Mouse (Mus musculus) testis, postnatal 10 days (tissue): ENCODE measurements around the gene Trmt5.

Experiments
- DNase-seq: peaks from one replicate; pipeline ENCODE4 v3.0.0; 2021; ENCODE audit warnings: low spot score

Gene Trmt5

DNA sequence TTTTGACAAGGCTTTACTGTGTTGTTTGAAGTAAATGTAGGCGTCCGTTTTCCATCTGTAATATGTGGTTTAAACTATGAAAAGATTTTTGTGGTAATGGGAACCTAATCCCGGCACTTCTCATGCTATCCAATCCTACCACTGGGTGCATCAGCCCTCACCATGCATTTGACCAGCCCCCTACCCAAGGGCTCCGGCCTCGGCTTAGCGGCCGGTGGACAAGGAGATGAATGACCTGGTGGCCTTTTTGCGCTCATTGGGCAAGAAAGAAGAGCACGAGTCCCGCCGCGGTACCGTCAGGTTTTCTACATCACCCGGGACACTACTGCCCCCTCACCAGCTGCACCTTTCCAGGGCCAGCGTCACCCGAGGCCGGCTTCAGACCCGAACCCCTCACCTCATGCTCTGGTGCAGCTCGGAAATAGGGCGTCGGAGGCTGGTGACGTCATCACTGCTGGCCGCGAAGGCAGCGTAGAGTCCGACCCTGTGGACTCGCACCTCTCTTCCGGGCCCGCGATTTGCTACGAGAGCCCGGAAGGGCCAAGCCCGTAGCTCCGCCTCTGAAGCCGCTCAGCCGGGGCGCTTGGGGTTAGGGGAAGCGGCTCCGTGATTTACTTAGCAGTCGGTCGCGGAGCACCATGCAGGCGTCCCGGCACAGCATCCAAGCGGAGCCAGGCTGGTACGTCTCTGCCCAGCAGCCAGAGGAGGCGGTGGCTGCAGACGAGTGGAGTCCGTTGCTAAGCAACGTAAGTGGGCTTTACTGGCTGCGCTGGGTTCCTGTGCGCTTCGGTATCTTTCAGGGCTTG lies at the start of gene Trmt5, which contains the start of gene Slc38a6:
Gene Trmt5, minus strand, starts transcription at position 424 of the 806 bp plus-strand sequence.
Gene Slc38a6, plus strand, starts transcription at position 493 of the 806 bp plus-strand sequence.
- DNase-seq, result peak; percentile 93

DNA sequence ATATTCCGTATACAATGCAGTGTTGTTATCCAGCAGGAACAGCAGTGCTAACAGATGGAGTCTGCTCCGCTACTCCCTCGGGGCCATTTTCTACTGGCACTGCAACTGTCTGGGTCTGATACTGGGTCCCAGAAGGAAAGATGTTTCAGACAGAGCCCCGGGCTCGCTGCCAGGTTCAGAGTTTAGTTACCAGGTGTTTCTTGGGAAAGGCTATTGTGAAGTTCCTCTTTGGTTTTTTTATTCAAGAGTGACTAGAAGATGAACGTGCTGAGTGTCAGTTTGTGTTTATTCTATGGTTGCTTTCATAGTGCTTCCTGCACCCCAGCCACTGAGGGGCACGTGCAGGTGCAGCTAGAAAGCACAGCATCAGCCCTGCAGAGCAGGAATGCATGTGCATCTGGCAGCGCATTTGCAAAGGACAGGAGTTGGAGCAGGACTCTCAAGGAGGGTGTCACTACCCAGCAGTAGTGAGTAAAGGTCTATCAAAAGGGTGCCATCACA lies 47.6 kb upstream of the Trmt5 start:
- no peak for DNase-seq

DNA sequence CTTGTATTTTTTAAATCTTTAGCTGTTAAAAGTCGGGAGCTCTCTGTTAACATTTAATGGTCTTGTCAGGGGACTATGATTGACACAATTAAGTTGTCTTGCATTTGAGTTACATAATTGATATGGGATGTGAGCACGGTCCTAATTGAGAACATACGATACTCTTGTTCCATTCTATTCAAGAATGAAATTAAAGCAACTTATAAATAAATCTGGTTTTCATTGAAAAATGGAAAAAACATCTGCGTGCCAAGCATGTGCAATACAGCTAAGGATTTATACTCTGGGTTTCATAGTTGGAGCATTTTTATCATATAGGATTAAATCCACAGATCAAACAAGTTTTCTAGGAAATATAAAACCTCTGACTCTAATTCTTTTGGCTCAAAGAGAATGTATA lies 46.2 kb upstream of the Trmt5 start:
- no peak for DNase-seq

DNA sequence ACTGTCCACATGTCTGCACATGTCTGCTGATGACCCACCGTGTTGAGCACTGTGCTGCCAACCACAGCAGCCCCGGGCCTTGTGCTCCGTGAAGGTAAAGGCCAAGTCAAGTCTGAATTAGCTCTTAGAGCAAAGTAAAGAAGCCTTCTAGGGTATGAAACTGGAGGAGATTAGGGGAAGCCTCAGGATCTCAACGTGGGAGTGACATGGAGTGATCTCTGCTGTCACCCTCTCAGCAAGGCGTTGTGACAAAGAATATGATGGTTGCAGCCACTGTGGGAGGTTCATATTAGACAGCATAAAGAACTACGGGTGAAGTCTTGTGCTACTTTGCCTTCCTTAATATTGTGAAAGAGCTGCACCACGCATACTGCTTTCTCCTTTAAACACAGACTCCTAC lies 43.7 kb upstream of the Trmt5 start:
- no peak for DNase-seq

DNA sequence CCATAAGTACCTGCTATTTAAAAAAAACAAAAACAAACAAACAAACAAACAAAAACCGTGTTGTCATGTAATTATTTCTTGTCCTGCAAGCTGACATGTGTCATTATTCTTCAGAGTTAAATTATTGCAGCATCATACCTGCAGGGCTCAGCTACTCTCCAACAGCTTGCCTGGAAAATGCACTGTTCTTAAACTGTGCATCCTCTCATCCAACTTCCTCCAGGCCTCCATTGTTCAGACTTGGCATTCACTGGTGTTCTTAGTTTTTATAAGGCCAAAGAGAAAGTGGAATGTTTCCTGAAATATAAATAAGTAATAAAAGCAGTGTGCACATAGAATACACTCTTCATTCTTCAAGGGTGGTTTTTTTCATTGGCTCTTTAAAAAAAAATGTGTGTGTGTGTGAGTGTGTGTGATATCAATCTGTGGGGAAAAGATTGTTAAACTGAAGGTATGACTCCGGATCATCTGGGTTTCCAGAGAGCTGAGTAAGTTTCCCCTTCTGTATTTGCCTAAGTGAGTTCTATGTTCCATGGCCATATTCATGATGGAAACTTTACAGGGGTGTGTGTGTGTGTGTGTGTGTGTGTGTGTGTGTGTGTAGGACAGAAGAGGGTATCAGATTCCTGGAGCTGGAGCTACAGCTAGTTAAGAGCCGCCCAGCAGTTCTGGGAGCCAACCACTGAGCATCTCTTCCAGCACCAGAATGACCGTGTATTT lies 42.1 kb upstream of the Trmt5 start:
- DNase-seq, result no peak

DNA sequence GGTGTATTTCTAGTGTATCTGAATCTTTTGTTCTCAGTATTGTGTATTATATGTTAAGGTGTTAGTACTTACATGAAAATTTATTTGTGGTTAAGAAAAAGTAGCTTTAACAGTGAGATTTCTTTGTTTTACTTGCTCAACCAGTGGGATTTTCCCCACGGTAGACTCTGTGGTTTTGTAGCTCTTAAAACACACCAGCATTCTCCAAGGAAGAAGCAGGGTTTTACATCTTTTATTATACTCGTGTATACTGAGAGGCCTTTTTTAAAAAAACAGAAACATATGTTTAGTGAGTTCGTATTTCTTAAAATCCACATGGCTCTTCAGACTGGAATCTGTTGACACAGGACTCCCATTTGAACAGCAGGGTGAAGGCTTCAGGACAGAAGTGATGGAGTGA lies 40.9 kb upstream of the Trmt5 start:
- DNase-seq, result no peak

DNA sequence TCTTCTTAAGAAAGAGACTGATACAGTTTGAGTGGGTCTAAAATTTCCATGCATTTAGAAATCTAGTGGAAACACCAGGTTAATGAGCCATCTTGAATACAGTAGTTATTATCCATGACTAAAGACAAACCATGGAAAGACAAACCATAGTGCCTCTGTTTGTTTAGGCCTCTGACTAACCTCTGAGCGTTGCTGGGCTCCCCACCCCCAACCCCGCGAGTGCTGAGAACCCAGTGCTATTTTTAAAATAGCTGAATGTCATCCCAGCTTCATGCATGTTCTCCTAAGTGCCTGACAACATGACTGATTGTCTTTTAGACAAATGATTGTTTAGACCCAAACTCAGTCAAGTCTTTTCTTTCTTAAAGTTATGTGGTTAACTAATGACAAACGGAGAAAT lies 39.1 kb upstream of the Trmt5 start:
- no peak for DNase-seq

DNA sequence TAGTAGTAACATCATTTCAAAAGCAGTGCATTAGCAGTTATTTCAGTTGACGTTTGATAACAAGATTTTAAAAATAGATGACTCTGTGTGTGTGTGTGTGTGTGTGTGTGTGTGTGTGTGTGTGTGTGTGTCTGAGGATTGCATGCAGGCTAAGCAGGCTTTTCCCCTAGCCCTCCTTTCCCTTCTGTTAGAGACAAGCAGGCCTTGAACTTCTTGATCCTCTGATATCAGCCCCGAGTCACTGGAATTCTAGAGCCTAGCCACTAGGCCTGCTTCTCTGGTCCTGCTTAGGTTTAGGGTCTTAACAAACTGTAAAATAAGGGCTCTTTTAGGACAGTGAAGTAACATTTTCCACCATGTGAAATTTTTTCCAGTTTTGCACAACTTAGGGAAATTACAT lies 38.7 kb upstream of the Trmt5 start:
- no peak for DNase-seq

DNA sequence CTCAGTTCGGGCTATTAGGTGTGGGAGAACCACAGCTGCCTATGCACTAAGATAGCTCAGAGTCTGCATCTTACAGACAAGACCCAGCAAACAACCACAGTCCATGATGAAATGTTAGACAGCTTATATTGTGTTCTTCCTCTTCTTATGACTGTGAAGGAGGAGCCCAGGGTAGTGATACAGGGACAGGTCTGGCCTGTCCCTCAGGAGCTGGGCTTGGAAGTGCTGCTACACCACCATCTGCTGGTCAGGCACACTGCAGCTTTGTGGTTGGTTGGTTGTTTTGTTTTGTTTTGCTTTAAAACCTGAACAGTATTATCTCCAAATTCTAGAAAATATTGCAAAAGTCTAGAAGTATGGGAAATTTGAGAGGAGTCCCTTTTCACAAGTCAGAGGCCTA lies 38.2 kb upstream of the Trmt5 start:
- no peak for DNase-seq

DNA sequence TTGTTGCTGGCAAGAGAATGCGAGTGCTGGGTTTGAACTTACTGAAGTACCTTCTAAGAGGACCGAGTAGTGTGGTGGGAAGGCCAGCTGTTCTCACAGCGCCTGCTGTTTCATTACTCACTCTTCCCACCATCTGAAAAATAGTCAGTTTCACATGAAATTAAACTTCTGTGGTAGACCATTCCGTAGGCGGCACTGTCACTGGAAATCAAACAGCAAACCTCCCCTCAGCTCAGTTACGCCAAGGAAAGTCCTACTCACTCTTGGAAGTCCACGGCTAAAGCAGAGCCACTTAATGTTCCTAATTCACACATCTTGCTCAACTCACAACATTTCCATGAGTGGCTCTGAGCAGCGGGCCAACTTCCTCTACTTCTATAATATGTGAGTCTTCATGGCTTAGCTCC lies 37.7 kb upstream of the Trmt5 start:
- no peak for DNase-seq

DNA sequence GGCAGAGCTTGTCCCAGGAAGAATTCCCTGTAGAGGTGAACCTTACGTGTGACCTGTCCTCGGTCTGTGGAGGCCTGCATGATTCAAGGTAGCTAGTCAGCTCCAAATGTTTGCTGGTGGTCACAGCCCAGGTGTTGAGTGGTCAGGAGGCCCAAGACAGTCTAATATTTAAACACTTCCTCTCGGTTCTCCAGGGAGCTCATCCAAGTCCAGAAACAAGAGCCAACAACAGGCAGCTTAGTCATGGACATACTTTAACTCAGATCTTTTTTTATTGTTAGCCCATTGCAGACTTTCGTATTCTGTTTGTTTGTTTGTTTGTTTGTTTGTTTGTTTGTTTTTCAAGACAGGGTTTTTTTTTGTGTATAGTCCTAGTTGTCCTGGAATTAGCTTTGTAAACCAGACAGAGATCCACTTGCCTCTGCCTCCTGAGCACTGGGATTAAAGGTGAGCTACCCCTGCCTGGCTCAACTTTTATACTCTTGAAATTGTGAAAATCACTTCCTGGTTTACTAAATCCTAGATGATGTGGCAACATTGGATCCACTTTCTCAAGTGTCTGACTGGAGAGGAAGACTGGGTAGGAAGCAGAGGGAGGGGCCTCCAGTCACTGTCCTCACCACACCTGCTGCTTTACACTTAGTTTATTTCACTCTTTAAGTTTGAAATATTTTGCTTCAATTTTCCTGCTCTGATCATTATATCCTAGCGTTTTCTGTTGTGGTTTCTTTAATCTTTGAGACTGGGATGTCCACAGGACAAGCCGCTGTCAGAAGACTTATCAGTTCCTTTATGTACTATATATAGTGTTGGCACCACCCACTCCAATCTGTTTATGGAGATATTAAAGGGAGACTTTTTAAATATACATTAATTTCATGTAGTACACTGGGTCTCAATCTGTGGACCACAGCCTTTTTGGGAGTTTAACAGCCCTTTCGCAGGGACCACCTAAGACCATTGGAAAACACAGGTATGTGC lies 31.5 kb upstream of the Trmt5 start:
- DNase-seq, result no peak

DNA sequence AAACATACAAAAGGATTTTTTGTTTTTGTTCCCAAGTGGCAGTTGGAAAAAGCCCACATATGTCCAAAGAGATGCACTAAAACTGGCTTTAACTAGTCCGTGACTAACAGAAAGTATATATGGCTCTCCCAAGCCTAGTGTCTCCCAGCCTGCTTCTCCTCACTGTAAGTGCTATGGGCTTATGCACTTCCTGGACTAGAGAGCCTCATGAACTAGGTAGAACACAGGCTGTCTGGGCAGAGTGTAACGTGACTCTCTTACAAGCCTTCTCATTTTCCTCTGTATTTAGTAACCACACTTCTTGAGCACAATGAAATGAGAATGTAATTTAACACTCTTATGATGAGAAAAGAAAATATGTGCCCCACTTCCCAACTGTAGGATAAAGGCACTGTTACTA lies 22.2 kb upstream of the Trmt5 start:
- no peak for DNase-seq

DNA sequence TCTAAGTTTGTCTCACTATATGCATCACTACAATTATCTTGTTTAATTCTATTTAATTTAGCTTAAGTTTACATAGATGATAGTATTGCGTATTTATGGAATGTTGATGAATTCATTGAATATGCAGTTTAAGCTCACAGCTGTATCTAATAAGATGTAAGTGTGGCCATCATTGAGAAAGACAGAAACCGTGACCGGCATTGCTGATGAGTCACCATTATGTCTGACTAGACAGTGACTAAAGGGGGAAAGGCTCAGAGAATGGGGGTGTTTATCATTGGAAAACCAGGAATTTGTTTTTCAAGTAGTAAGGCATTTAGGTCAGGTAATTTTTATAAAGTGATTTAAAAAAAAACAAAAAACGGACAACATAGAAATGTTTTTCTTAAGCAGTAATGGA lies 21.2 kb upstream of the Trmt5 start:
- DNase-seq, result no peak

DNA sequence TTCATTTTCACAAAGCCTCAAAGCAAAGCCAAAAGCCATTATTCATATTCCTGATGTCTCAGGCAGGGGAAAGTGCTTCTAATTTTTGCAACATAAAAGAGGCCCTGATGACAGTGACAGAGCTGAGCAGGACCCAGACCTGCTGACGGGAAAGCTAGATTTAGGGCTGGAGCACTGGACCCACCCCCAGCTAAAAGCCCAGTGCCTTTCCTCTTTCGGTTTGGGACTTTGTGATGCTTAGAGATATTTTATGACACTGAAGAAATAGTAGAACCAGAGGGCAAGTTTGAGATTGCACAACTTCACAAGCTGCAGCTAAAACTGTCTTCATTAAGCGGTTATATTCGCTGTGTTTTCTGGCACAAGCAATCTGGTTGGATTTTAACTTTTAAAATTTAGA lies 18.1 kb upstream of the Trmt5 start:
- DNase-seq, result no peak

DNA sequence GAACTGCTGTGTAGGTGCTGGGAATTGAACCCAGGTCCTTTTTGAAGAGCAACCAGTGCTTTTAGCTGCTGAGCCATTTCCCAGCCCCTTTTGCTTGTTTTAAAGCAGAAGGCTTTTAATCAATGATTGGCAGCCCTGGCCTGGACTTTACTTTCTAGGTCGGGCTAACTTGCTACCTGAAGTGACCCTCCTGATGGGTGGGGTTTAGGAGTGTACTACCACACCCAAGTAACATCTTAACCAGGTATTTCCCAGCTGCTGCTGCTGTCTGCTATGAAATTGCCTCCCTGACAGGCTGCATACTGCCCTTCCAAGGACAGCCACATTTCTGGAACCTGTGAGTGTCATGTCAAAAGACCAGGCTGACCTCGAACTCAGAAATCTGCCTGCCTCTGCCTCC lies 14.0 kb upstream of the Trmt5 start:
- no peak for DNase-seq

DNA sequence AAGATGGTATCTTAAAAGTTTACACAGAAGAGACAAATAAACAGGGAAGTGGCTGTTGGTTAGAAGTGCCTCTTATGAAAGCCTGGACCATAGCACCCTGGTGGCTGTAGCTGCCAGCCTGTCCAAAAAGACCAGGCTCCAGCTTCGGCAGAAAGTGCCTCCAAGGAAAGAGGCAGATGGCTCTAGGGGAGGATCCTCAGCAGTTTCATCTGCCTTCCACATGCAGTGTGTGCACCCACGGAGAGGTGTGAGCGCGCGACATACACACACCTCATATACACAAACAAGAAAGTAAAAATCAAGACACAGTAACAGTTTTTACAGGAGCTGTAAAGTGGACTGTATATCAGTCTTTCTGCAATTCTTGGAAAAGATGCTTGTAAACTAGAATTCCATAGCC lies 12.1 kb upstream of the Trmt5 start:
- no peak for DNase-seq

DNA sequence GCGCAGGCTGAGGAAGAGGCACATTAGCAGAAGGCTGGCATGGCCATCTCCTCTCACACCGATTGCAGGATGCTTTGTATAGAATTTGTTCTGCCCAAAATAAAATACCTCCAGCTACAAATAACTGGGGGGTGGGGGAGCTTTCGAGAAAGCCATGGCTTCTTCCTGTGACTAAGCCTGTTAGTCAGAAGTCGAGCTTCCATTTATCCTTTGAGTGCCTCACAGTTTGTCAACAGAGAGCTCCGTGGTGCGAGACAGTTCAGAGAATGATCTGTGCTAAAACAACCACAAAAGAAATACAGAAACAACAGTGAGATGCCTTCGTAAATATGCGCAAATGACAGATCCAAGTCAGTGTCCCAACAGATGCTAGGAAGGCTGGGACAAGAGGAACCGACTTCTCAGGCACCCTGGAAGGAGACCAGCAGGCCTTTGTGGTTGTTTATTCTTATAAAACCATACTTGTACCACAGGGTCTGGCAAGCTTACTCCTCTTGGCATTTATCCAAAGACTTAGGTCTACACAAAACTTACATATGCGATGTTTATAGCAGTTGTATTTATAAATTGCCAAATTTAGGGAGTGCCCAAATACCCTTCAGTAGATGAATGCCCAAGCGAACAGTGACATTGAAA lies 9.1 kb upstream of the Trmt5 start:
- DNase-seq, result no peak

DNA sequence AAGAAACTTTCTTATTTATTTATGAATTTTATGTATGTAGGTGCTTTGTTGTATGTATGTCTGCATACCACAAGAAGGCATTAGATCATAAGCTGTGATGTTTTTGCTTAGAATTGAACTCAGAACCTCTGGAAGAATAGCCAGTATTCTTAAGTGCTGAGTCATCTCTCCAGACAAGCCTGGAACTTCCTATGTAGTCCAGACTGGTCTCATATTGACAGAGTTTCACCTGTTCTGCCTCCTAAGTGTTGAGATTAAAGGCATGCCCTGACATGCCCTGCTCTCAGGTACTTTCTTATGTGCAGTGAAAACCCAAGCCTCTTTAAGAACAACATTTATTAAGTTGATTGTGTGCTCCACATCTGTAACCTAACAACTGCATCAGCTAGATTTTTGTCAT lies 8.4 kb upstream of the Trmt5 start:
- DNase-seq, result no peak

DNA sequence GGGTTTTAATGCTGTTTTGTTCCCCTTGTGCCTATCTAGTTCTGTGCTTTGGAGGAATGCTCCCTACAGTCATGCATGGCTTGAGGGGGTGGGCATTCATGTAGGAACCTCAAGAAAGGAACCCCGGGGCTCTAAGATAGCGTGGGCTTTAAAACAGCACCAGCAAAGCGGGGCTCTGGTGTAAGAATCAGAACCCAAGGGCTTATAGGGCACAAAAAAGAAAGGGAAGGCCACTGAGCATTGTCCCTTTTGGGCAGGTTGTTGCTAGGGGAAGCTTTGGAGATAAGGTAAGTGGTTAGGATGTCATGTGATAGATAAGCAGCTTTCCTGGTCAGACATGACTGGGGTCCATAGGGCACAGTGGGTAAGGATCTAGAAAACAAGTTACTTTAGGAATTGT lies 2.1 kb upstream of the Trmt5 start:
- DNase-seq, result no peak

DNA sequence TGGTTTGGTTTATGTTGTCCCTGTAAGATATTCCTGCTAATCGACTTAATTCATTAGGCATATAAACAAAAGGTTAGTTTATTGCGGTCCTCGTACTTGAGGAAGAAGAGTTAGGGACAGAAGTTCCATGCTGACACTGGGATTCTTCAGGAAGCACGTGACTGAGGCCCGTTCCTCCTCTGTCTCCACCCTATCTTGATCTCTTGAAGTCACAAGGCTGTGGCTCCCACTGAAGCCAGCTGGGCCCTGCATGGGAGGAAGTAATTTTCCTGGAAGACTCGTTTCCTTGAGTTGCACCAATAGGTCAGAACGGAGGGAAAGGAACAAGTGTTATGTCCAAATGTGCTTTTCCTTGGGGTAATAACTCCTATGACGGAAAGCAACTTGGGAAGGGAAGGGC lies 1.1 kb upstream of the Trmt5 start:
- DNase-seq, result no peak

DNA sequence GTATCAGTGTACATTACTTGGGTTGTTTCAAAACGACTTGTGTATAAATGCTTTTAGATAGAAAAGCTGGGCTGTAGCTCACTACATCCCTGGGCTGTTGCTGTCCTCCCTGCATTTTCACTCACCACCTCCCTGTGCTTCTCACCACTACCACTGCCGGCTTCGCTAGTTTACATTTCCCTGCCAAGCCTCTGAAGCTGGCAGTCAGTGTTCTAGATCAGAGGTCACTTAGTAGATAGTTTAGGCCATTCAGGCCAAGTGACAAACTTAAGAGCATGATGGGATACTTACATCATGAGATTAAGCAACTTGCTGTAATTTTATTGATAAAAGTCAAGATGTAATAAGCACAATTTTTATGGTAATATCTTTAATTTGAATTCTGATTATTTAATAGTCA lies 11.6 kb downstream of the Trmt5 start:
- DNase-seq, result no peak

DNA sequence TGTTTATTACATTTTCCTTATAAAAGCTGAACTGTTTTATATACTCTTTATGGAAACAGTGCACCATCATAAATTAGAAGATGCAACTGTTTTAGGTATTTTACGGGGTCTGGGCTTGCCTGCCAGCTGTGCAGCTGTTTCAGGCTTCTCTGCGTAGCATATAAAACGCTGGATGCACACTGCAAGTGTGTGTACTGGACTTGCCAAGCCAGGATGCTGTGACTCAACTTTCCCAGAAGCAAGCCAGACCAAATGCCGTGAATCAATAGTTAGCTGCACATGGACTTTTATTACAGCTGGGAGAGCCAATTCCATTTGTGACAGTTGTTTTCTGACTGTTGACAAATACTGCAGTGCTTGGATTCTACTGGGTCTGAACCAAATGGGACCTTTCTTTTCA lies 16.6 kb downstream of the Trmt5 start:
- DNase-seq, result no peak
